Mouse (Mus musculus): ENCODE results near the gene Hmgcl.

Gene Hmgcl

DNA sequence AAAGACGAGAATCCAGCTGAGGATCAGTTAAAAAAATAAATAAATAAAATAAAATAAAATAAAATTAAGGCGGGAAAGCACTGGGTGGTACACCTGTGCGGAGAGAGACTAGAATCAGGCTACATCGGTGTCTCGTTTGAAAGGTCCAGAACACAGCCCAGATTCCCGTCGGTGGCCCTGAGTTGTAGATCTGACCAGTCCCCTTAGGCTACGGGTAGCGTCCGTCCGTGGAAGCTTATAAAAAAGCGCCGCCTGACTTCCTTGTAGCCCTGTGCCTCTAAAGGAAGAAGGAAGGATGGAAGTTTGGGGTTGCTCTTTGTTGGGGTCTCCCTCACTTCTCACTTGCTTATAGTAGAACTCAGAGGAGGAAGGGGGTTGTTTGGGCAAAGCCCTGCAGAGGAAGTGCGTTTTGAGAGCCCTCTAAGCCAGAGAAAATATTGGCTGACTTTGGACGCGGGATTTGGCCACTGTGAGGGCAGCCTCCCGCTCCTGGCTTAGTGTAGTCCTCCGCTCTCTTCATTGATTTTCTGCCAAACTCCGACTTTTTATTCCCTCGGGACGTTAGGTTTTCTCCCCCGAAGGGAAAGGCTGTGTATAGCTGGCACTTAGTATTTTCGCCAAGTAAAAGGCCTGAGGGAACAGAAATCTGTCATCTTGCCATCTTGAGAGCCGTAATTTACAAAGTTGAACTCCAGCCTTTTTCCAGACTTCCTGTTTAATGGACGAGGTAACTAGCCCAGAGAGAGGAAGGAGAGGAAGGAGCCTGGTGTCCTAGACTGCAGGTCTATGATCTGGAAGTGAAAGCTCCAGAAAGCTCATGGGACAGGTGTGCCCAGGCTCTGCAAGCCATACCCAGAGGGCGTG lies 24.8 kb upstream of the Hmgcl start:
- no peak for TF ChIP-seq GATA4 (IDR thresholded peaks at IDR 0.05; ENCODE audit: insufficient replicate concordance, low read length)

DNA sequence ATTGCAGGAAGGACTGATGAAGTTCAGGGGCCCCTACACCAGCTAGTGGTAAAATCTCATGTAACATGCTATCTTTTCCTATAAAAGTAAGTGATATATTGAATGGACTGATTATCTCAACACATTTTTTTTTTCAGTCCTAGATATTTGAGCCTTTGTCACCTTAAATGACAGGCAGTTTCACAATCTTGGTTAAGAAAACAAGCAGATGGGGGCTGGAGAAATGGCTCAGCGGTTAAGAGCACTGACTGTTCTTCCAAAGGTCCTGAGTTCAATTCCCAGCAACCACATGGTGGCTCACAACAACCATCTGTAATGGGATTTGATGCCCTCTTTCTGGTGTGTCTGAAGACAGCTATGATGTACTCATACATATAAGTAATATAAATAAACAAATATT lies 24.1 kb upstream of the Hmgcl start:
- no peak for TF ChIP-seq GATA4 (IDR thresholded peaks at IDR 0.05; ENCODE audit: insufficient replicate concordance, low read length)

DNA sequence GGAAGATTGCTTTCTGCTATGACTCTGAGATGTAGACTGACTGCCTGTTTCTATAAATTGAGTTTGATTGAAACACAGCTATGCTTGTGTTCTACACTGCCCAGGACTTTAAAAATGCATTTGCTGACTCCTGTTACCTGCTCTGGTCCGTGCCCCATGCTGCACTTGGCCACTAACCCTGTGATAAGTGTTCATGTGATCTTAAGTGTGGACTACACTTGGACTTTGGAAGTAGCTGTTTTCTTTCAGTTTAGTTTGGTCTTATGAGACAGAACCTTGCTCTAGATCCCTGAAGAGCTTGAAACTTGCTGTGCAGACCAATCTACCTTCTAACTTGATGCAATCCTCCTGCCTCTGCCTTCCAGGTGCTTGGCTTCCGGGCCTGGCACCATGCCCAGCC lies 21.8 kb upstream of the Hmgcl start:
- no peak for TF ChIP-seq GATA4 (IDR thresholded peaks at IDR 0.05; ENCODE audit: insufficient replicate concordance, low read length)

DNA sequence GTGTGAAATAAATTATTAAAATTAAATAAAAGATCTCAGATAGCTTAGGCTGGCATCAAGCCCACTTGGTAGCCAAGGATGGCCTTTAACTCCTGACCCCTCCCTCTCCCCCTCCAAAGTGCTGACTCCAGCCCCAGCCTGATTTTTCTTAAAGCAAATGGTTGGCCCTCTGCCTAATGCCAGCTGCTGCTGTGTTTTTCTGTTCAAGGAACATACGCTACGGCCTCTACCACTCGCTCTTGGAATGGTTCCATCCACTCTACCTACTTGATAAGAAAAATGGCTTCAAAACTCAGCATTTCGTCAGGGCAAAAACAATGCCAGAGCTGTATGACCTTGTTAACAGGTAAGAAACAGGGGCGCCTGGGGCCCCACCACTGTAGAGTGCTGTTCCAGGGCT lies 20.9 kb upstream of the Hmgcl start:
- TF ChIP-seq GATA4 (IDR thresholded peaks at IDR 0.05; ENCODE audit: insufficient replicate concordance, low read length), result no peak

DNA sequence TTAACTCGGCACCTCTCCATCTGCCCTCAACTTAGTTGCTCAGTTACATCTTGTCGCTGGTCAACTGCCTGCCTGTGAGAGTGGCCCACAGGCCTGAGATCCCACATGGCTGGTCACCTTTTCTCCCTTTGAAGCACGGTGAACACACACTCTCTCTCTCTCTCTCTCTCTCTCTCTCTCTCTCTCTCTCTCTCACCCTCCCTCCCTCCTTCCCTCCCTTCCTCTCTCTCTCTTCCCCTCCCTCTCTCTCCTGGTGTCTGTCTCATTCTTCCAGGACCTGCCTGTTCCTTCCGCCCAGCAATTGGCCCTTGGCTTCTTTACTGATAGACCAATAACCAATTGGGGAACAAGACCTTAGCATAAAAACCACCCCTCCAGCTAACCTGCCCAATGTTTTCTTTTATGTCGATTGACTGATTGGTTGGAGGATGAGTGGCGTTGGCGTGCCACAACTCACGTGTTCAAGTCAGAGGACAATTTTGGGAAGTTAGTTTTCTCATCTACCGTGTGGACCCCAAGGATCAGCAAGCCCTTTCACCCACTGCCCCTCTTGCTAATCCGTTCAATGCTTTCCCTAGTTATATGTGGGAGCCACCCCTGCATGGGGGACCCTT lies 19.9 kb upstream of the Hmgcl start:
- TF ChIP-seq GATA4 (IDR thresholded peaks at IDR 0.05; ENCODE audit: insufficient replicate concordance, low read length), result no peak

DNA sequence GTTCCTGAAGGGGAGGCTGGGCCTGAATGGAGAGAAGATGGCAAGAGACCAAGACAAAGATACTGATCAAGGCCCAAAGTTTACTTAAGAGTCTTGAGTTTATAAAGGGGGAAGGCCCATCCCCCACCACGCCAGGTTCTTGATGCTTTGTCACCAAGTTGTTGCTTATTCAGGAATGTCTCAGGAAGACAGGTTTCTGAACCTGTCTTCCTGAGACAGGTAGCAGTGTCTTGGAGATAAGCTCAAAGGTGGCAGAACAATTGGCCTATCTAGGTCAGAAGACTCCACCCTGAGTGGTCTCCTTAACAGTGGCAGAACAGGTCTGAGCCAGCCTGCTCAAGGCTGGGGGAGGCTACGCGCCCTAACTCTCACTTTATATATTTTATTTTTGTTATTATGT lies 19.4 kb upstream of the Hmgcl start:
- no peak for TF ChIP-seq GATA4 (IDR thresholded peaks at IDR 0.05; ENCODE audit: insufficient replicate concordance, low read length)

DNA sequence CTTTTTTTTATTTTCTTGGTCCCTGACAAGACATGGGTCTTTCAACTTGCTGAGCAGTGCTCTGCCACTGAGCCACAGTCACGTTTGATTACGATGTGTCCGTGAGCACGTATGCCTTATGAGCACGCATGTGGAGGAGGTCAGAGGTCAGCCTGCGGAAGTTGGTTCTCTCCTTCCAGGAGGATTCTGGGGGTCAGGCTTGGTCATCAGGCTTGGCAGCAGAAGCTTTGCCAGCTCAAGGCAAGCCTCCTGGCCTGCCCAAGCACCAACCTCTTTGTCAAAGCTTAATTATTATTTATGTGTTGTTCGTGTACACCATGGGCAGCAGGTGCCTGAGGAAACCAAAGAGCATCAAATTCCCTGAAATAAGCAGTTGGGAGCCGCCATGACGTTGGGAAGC lies 17.9 kb upstream of the Hmgcl start:
- no peak for TF ChIP-seq GATA4 (IDR thresholded peaks at IDR 0.05; ENCODE audit: insufficient replicate concordance, low read length)

DNA sequence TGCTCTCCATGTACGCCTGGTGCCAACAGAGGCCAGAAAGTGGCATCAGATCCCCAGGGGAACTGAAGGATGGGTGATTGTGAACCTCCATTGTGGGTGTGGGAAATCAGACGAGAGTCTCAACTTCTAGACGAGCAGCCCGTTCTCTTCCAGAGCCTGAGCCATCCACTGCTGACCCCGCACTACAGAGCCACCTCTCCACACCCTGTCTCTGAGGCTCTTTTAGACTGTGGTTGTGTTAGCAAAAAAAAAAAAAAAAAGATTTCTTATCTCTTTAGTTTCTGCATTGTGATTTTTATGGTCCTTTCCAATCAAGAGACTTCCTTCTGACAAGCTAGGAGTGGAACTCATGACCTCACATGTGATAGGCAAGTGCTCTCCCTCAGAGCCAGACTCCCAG lies 16.8 kb upstream of the Hmgcl start:
- no peak for TF ChIP-seq GATA4 (IDR thresholded peaks at IDR 0.05; ENCODE audit: insufficient replicate concordance, low read length)

DNA sequence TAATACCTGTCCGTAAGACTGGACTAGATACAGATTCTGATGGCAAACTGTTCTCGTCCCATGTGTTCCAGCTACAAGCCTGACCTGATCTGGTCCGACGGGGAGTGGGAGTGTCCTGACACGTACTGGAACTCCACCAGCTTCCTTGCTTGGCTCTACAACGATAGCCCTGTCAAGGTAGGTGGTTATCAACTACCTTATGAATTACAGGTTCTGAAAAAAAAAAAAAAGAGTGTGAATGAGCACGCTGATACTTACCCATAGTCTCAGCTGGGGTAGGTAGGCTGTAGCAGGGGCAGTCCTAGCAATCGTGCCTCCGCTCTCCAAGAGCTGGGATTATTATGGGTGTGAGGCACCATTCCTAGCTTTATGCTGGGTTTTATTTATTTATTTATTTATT lies 16.4 kb upstream of the Hmgcl start:
- no peak for TF ChIP-seq GATA4 (IDR thresholded peaks at IDR 0.05; ENCODE audit: insufficient replicate concordance, low read length)

DNA sequence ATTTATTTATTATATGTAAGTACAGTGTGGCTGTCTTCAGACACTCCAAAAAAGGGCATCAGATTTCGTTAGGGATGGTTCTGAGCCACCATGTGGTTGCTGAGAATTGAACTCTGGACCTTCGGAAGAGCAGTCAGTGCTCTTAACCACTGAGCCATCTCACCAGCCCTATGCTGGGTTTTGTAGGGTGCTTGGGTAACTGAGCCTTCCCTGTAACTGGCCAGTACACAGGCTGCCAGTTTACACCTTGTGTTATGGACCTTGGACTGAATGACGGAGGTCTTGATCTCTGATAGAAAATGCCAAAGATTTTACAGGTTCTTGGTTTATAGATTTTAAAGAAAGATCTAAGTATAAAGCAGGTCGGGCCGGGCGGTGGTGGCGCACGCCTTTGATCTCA lies 16.0 kb upstream of the Hmgcl start:
- TF ChIP-seq GATA4 (IDR thresholded peaks at IDR 0.05; ENCODE audit: insufficient replicate concordance, low read length), result no peak

DNA sequence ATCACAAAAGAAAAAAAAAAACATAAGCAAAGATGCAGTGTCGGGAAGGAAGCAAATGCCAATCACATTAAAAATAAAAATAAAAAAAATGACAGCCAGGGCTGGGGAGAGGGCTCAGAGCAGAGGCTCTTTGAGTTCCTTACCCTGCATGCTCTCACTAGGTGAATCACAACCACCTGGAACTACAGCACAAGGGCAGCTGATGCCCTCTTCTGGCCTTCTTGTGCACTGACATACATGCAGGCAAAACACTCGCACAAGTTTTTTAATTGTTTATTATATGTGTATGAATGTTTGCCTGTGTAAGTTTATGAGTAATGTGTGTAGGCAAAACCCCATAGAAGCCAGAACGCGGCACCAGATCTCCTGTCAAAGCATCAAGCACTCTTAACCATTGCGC lies 14.4 kb upstream of the Hmgcl start:
- TF ChIP-seq GATA4 (IDR thresholded peaks at IDR 0.05; ENCODE audit: insufficient replicate concordance, low read length), result no peak

DNA sequence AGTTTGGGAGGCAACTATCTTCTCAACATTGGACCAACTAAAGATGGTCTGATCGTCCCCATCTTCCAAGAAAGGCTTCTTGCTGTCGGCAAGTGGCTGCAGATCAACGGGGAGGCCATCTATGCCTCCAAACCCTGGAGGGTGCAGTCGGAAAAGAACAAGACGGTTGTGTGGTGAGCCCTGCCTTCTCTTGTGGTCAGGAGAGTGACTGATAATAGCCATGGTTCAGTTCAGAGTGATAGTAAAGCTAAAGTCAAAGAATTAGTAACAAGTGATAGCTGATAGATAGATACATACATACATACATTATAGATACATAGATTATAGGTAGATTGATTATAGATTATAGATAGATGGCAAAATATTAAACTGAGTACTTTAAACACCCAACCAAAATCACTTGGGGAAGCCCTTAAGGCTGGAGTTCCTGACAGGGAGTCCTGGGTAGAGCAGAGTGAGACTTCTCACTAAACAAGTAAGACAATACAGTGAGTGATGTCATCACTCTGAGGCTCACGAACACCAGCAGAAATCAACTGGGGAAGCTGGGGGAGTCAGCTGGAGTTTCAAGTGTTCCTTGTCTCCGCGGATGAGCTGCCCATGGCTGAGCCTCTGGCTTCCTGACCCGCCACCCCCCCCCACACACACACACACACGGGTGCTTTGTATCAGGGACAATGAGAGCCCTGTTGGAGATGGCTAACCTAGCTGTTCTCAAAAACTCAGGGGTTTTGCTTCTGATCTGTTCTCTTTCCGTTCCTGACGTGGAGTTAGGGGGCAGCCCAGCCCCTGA lies 11.3 kb upstream of the Hmgcl start:
- TF ChIP-seq GATA4 (IDR thresholded peaks at IDR 0.05; ENCODE audit: insufficient replicate concordance, low read length), result no peak

DNA sequence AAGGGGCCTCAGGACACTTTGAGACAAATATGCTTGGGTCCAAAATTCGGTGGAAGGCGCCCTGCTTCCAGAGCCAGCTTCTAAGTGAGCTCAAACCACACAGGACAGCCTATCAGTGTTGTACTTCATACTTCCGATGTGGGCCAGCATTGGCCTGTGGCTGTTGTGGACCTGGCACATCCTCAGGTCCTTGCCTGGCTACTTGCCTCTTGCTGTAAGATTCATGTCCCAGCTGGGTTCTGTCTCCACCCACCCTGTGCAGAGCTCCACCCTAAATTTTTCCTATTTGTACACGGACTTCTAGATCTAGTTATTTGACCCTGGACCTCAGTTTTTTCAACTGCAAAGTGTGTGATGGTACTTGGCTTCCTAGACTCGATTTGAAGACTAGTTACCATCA lies 10.7 kb upstream of the Hmgcl start:
- TF ChIP-seq GATA4 (IDR thresholded peaks at IDR 0.05; ENCODE audit: insufficient replicate concordance, low read length), result no peak

DNA sequence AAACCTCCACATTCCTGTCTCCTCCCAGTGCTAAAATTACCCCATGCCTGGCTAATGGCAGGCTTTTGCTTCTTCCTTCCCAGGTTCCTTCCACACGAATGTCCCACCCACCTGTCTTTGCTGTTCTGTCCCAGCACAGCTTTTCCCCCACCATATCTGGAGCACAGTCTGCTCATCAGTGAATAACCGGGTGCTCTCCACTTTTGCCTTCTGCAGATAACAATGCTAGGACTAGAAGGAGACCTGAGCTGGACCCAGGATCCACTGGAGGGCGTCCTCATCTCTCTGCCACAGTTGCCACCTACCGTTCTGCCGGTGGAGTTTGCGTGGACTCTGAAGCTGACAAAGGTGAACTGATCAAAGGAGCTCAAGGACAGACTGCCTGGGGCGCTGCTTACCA lies 7.4 kb upstream of the Hmgcl start:
- no peak for TF ChIP-seq GATA4 (IDR thresholded peaks at IDR 0.05; ENCODE audit: insufficient replicate concordance, low read length)

DNA sequence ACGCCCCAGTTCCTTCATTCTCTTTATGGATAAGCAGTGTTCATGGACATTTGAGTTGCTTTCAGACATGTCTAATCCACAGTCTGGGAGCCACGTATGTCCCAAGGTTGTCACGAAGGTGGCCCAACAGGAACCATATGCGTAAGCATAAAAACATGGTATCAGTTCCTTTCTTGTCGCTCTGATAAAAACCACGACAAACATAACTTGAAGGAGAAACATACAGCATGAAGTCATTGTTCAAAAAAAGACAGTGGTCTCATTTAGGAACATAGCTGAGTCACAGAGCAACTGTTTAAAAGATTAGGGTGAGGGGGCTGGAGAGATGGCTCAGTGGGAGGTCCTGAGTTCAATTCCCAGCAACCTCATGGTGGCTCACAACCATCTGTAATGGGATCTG lies 4.1 kb upstream of the Hmgcl start:
- no peak for TF ChIP-seq GATA4 (IDR thresholded peaks at IDR 0.05; ENCODE audit: insufficient replicate concordance, low read length)

DNA sequence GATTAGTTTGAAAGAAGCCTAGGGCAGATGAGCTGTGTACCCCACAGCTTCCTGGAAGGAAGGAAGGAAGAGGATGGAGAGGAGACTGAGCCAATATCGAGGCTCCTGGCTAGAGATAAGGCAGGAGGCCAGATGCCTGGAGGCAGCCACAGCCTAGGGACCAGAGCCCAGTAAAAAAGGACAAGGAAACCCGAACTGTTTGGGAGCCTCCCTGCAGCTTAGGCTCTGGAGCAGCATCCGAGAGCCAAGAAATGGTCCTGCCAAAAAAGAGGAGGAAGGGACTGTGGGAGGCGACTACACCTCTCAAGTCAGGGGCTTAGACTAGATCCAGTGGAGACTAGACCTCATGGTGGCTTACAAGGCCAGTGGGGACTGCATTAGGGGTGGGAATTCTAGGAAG lies 2.9 kb upstream of the Hmgcl start:
- TF ChIP-seq GATA4 (IDR thresholded peaks at IDR 0.05; ENCODE audit: insufficient replicate concordance, low read length), result peak; percentile 35; the same call in 1 of the 2 replicates
